Mouse (Mus musculus) hematopoietic stem cell, adult 5-6 weeks (primary cell): Measurements from ENCODE around the gene Entpd1. TPM values are rescaled to one million over a fixed set of nuclear protein-coding genes. Genes with fewer than 3 reads are reported as not detected.

Source experiments
- ATAC-seq, 2 experiments: fragments of 125-278 bp in 1 of 2; replicated peaks in 1 of 2; 2 replicates each; pipeline ENCODE4 v1.8.0; 2016 to 2017; ENCODE audit warnings: inconsistent platforms in 2 of 2, mild to moderate bottlenecking in 2 of 2, moderate number of reproducible peaks in 2 of 2, low read depth in 1 of 2, moderate TSS enrichment in 1 of 2; ENCODE audit not compliant: low FRiP score in 2 of 2, poor library complexity in 2 of 2, severe bottlenecking in 2 of 2, insufficient read depth in 1 of 2, low TSS enrichment in 1 of 2
- total RNA-seq: library from RNA; stranded (forward); fragments of 172-1452, 232-1000 nt; gene quantifications from 2 replicates; pipeline ENCODE4 v1.2.3, GENCODE M21; 2017

Entpd1 gene
- total RNA-seq, 1 experiment from 2014 or later = 19.2 TPM

DNA sequence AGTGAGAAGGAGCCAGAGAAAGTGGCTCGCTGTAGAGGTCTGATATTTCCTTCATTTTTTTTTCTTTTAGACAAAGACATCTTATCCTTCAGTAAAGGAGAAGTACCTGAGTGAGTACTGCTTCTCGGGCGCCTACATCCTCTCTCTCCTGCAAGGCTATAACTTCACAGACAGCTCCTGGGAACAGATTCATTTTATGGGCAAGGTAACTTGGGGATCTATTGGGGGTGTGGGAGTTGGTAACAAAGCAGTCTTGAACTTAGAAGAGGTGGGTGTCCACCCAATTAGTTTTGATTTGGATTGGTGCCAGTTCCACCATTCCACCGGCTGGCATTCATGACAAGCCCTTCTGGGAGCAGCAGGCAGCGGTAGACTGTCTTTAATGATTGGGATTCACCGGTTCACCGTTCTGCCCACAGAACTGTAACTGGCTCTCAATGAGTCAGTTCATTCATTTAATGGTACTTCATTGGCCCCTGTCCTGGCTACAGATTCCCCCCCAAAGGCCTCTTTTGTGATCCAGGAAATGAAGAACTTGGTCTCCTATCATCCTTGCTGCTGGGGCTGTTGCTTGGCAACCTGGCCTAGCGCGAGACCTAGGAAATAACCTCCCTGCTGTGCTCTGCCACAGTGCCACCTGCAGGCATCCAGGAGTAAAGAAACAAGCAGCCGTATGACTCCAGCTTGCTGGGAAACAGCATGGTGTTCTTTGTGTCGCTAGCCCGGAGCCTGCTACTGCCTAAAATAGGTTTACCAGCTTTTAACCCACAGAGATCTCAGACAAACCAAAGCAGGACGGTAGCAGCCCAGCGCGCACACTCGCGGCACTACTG, 124.7 kb downstream of the Entpd1 start:
- peak; percentile 97 to 98 for ATAC-seq

DNA sequence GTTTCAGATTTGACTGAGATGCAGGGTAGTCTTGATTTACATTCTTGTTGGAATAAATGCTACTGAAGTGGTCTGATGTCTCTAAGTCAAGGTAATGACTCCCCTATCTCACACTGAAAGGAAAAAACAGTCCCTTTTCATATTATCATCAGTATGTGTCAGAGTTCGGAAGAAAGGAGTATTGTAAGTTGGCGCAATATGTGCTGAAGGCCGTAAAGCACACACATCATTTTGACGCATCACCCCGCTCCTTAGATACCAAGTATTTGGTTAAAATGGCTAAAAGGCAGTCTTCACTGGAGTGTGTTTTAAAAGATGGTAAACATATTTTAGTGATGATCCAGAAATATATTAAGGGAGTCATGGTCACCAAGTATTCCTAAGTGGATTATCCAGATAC, 125.4 kb downstream of the Entpd1 start:
- ATAC-seq = no peak

GRCm38 (mm10) chr19:40738683-40739324, 126.6 kb downstream of the Entpd1 start:
- no peak for ATAC-seq

- ATAC-seq = no peak
These were observed 134.4 kb downstream of the Entpd1 start for GRCm38 (mm10) chr19:40746603-40747002.

- no peak for ATAC-seq
These were observed 136.4 kb downstream of the Entpd1 start, which contains the start of gene Cc2d2b for GRCm38 (mm10) chr19:40748559-40748958. Cc2d2b (plus strand) TSS chr19:40748753.

- peak; percentile 62 to 71; a peak in 3 of 4 replicates for ATAC-seq
These were observed 142.1 kb downstream of the Entpd1 start for GRCm38 (mm10) chr19:40754311-40754710.

DNA sequence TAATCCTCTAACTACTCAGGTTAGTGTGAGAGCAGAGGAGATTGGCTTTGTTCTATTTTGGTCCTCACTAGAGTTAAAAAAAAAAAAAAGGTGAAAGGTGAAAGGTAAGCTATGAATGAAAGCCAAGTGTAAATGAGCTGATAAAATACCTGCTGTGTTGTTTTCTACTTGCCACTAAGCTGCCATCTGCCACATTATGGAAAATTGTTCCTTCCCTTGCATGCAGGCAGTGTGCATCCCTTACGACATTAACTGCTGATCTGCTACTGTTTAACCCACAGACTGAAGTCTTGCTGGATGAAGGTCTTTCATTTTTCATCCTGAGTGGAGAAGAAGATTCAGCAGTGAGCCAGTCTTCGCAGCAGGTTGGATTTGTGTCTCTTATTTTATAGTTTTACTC, 147.9 kb downstream of the Entpd1 start:
- ATAC-seq = no peak

- peak in 1 of 2 experiments; percentile 32; a peak in 1 of 4 replicates for ATAC-seq
These were observed 150.0 kb downstream of the Entpd1 start for GRCm38 (mm10) chr19:40762023-40762759.

GRCm38 (mm10) chr19:40767189-40767588, 155.0 kb downstream of the Entpd1 start:
- no peak for ATAC-seq

DNA sequence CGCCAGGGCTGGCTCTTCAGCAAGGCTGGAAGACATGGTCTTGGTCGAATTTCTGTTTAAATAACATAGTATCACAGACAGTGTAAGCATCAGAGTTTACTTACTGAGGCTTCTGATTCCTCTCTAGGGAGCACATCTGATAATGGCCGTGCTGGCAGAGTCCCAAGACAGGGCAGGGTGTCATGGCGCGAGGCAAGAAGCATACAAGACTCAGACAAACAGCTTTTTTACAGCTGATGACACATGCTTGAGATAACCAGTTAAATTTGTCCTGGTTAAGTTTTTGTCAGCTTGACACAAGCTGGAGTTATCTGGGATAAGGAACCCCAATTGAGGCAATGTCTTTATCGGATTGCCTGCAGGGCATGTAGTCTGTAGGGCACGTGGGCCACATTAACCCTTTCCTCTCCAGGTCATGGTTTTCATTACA, 157.2 kb downstream of the Entpd1 start:
- no peak for ATAC-seq

DNA sequence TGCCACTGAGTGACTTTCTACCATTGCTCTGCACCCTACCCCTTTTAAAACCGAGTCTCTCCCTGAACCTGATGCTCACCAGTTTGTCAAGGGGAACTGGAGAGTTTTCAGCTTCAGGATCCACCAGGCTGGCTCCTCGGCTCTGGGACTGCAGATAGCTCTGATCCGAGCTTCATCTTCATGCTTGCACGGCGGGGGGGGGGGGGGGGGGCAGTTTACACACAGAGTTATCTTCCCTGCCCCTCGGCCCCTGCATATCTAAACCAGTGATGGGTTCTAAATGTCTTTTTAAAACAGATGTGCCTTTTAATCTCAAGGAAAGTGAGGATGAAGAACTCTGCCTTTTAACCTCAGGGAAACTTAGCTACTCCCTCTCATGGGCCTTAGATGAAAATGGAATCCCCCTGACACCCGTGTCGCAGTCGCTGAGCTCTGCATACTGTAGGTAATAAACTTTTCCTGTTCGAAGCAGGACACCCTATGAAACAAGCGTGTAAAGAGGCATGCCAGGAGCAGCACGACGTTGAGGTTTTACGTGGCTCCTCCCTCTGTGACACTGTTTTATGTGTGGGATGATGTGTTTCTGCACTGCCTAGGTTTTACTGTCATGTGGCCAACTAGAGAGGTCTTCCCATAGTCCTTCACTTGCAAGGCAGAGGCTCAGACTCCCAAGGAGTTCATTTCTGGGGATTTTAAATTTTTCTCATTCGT, 176.0 kb downstream of the Entpd1 start:
- ATAC-seq = 0 out of 4 replicates have a peak, but pooled peaks of 1 of the 2 experiments have one; percentile 17

DNA sequence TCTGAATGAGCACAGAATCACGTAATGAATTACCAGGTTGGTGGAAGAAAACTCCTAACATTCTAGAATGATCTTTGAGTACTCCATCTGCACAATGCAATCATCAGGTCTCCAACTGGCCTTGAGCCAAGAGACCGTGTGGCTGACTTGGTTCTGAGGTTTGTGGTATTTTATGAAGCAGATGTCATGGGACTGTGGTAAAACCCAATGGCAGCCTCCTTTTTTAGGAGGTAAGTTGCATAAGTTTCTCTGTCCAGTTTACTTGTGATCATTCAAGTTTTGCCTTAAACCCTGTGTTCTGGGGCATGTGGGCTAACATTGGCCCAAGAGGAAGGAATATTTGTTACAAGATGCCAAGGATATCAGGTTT, 176.5 kb downstream of the Entpd1 start:
- peak; percentile 46 to 80 for ATAC-seq

Other genes with a start within 250 kb of the Entpd1 start
- 11.6 and 12.4 TPM in 2 replicates for gene Sorbs1, start 98.6 kb upstream of the Entpd1 start, total RNA-seq
- gene Aldh18a1, start 23.9 kb upstream of the Entpd1 start, total RNA-seq = 35.6 and 39.1 TPM in 2 replicates
- gene Tctn3, start 133 bp upstream of the Entpd1 start, total RNA-seq = 5.7 and 10.9 TPM in 2 replicates
- 4.7 and 5.7 TPM in 2 replicates for gene Cc2d2b, start 136.4 kb downstream of the Entpd1 start, total RNA-seq
- gene Ccnj, start 218.9 kb downstream of the Entpd1 start, total RNA-seq = 9.0 and 11.2 TPM in 2 replicates